Mouse (Mus musculus): ENCODE measurements around the gene Fes. TPM values are rescaled to one million over a fixed set of nuclear protein-coding genes. Genes with fewer than 3 reads are reported as not detected.

The Fes gene
- polyA plus RNA-seq, 1 experiment from 2014 or later, result 12.0 TPM

- H3K9me3 ChIP-seq (ENCODE audit: low read depth, low read length), result no peaks in the 10 kb centered on the region
- H3K27ac ChIP-seq (ENCODE audit: low read depth), result peak overlapping the region; percentile 92
- peaks cover 28% of the 10 kb centered on the region for H3K36me3 ChIP-seq (ENCODE audit: insufficient read depth)
- under 1% methylated on average over 45 of the region's 45 CpGs for WGBS
- peak overlapping the region; percentile 86 for H3K4me2 ChIP-seq
- H3K4me1 ChIP-seq (ENCODE audit: insufficient read depth), result 0 out of 2 replicates have a peak, but pooled peaks cover 13% of the 10 kb centered on the region
- H3K9ac ChIP-seq, result peak overlapping the region; percentile 66
- ATAC-seq (ENCODE audit: insufficient read depth), result peak; percentile 98
- peak; percentile 89 for TF ChIP-seq CTCF (IDR thresholded peaks at IDR 0.05; ENCODE audit: low read depth)
- DNase-seq, result peak; percentile 100
- H3K4me3 ChIP-seq (ENCODE audit: low read depth, low read length), result peak overlapping the region; percentile 62
- H3K27me3 ChIP-seq (ENCODE audit: insufficient read depth, low read length), result no peaks in the 10 kb centered on the region
Observed at GRCm38 (mm10) chr7:80339793-80340628, 47.7 kb downstream of the Fes start.

GRCm38 (mm10) chr7:80339371-80339770, 48.4 kb downstream of the Fes start:
- Histone ChIP-seq H3K4me1 (ENCODE audit: insufficient read depth) (0 out of 2 replicates have a peak, but pooled peaks cover 13% of the 10 kb centered on the region), H3K36me3 (ENCODE audit: insufficient read depth) (peaks cover 34% of the 10 kb centered on the region), H3K4me3 (ENCODE audit: low read depth, low read length) (peak overlapping the region; percentile 62), H3K4me2 (peak overlapping the region; percentile 86), H3K9me3 (ENCODE audit: low read depth, low read length) (no peaks in the 10 kb centered on the region), H3K9ac (peak overlapping the region; percentile 68), H3K27me3 (ENCODE audit: insufficient read depth, low read length) (no peaks in the 10 kb centered on the region), H3K27ac (ENCODE audit: low read depth) (no peak overlapping the region)
- peak; percentile 59 for DNase-seq
- ATAC-seq (ENCODE audit: insufficient read depth), result no peak
- TF ChIP-seq CTCF (IDR thresholded peaks at IDR 0.05; ENCODE audit: low read depth), result no peak
- 6% methylated on average over 17 of the region's 17 CpGs for WGBS

GRCm38 (mm10) chr7:80336932-80337331, 50.8 kb downstream of the Fes start:
- ATAC-seq (ENCODE audit: insufficient read depth), result no peak
- Histone ChIP-seq H3K27ac (ENCODE audit: low read depth) (no peak overlapping the region), H3K4me3 (ENCODE audit: low read depth, low read length) (no peak overlapping the region), H3K4me1 (ENCODE audit: insufficient read depth) (0 out of 2 replicates have a peak, but pooled peaks cover 10% of the 10 kb centered on the region), H3K9me3 (ENCODE audit: low read depth, low read length) (no peaks in the 10 kb centered on the region), H3K9ac (no peak overlapping the region), H3K4me2 (no peak overlapping the region), H3K36me3 (ENCODE audit: insufficient read depth) (peaks cover 59% of the 10 kb centered on the region), H3K27me3 (ENCODE audit: insufficient read depth, low read length) (no peaks in the 10 kb centered on the region)
- TF ChIP-seq CTCF (IDR thresholded peaks at IDR 0.05; ENCODE audit: low read depth), result no peak
- 87% methylated on average over 3 of the region's 3 CpGs for WGBS
- DNase-seq, result no peak

GRCm38 (mm10) chr7:80334848-80335247, 52.9 kb downstream of the Fes start:
- 77% methylated on average over 4 of the region's 4 CpGs for WGBS

GRCm38 (mm10) chr7:80331433-80331832, 56.3 kb downstream of the Fes start:
- Histone ChIP-seq H3K9me3 (ENCODE audit: low read depth, low read length) (no peaks in the 10 kb centered on the region), H3K4me3 (ENCODE audit: low read depth, low read length) (no peak overlapping the region), H3K36me3 (ENCODE audit: insufficient read depth) (peaks cover 98% of the 10 kb centered on the region), H3K4me1 (ENCODE audit: insufficient read depth) (no peaks in the 10 kb centered on the region), H3K27ac (ENCODE audit: low read depth) (no peak overlapping the region), H3K27me3 (ENCODE audit: insufficient read depth, low read length) (no peaks in the 10 kb centered on the region), H3K9ac (no peak overlapping the region), H3K4me2 (no peak overlapping the region)
- 87% methylated on average over 19 of the region's 19 CpGs for WGBS
- no peak for TF ChIP-seq CTCF (IDR thresholded peaks at IDR 0.05; ENCODE audit: low read depth)
- DNase-seq, result no peak
- no peak for ATAC-seq (ENCODE audit: insufficient read depth)

More at GRCm38 (mm10) chr7:80334848-80335247, 52.9 kb downstream of the Fes start:
- ATAC-seq (ENCODE audit: insufficient read depth) (no peak), DNase-seq (no peak)
- H3K9ac ChIP-seq, result no peak overlapping the region
- H3K4me3 ChIP-seq (ENCODE audit: low read depth, low read length), result no peak overlapping the region
- no peaks in the 10 kb centered on the region for H3K9me3 ChIP-seq (ENCODE audit: low read depth, low read length)
- H3K36me3 ChIP-seq (ENCODE audit: insufficient read depth), result peaks cover 79% of the 10 kb centered on the region
- no peak for TF ChIP-seq CTCF (IDR thresholded peaks at IDR 0.05; ENCODE audit: low read depth)
- H3K4me2 ChIP-seq, result no peak overlapping the region
- no peaks in the 10 kb centered on the region for H3K27me3 ChIP-seq (ENCODE audit: insufficient read depth, low read length)
- H3K4me1 ChIP-seq (ENCODE audit: insufficient read depth), result 0 out of 2 replicates have a peak, but pooled peaks cover 10% of the 10 kb centered on the region
- no peak overlapping the region for H3K27ac ChIP-seq (ENCODE audit: low read depth)

- H3K4me2 ChIP-seq, result no peak overlapping the region
- ATAC-seq (ENCODE audit: insufficient read depth), result no peak
- no peaks in the 10 kb centered on the region for H3K4me1 ChIP-seq (ENCODE audit: insufficient read depth)
- no peaks in the 10 kb centered on the region for H3K27me3 ChIP-seq (ENCODE audit: insufficient read depth, low read length)
- H3K4me3 ChIP-seq (ENCODE audit: low read depth, low read length), result no peak overlapping the region
- no peak overlapping the region for H3K27ac ChIP-seq (ENCODE audit: low read depth)
- no peak for DNase-seq
- no peak for TF ChIP-seq CTCF (IDR thresholded peaks at IDR 0.05; ENCODE audit: low read depth)
- peaks cover 98% of the 10 kb centered on the region for H3K36me3 ChIP-seq (ENCODE audit: insufficient read depth)
- no peak overlapping the region for H3K9ac ChIP-seq
- no peaks in the 10 kb centered on the region for H3K9me3 ChIP-seq (ENCODE audit: low read depth, low read length)
- 89% methylated on average over 8 of the region's 8 CpGs for WGBS
Observed at GRCm38 (mm10) chr7:80330278-80330677, 57.5 kb downstream of the Fes start.

Other genes starting within 250 kb of the Fes start
- gene Sema4b, start 201.1 kb downstream of the Fes start, polyA plus RNA-seq (2014; fragmentation: Nextera tagmentation; extraction: Ambion mirVana), result 11.9 and 12.8 TPM in 2 replicates
- gene Cib1, start 155.1 kb downstream of the Fes start, polyA plus RNA-seq (2014; fragmentation: Nextera tagmentation; extraction: Ambion mirVana), result 66.4 and 67.4 TPM in 2 replicates
- 3.9 and 4.0 TPM in 2 replicates for gene Gdpgp1, start 155.1 kb downstream of the Fes start, polyA plus RNA-seq (2014; fragmentation: Nextera tagmentation; extraction: Ambion mirVana)
- gene Ttll13, start 141.6 kb downstream of the Fes start, polyA plus RNA-seq (2014; fragmentation: Nextera tagmentation; extraction: Ambion mirVana), result 0.50 and 0.71 TPM in 2 replicates
- 40.1 and 41.0 TPM in 2 replicates for gene Ngrn, start 126.7 kb downstream of the Fes start, polyA plus RNA-seq (2014; fragmentation: Nextera tagmentation; extraction: Ambion mirVana)
- gene Vps33b, start 118.3 kb downstream of the Fes start, polyA plus RNA-seq (2014; fragmentation: Nextera tagmentation; extraction: Ambion mirVana), result 11.6 and 12.1 TPM in 2 replicates
- 205 and 206 TPM in 2 replicates for gene Prc1, start 93.5 kb downstream of the Fes start, polyA plus RNA-seq (2014; fragmentation: Nextera tagmentation; extraction: Ambion mirVana)
- gene Rccd1, start 63.5 kb downstream of the Fes start, polyA plus RNA-seq (2014; fragmentation: Nextera tagmentation; extraction: Ambion mirVana), result 11.0 and 12.0 TPM in 2 replicates
- 34.3 and 35.3 TPM in 2 replicates for gene Unc45a, start 46.9 kb downstream of the Fes start, polyA plus RNA-seq (2014; fragmentation: Nextera tagmentation; extraction: Ambion mirVana)
- gene Hddc3, start 44.8 kb downstream of the Fes start, polyA plus RNA-seq (2014; fragmentation: Nextera tagmentation; extraction: Ambion mirVana), result 17.2 and 17.9 TPM in 2 replicates
- 20.1 and 23.9 TPM in 2 replicates for gene Man2a2, start 16.6 kb downstream of the Fes start, polyA plus RNA-seq (2014; fragmentation: Nextera tagmentation; extraction: Ambion mirVana)
- gene Furin, start 17.5 kb upstream of the Fes start, polyA plus RNA-seq (2014; fragmentation: Nextera tagmentation; extraction: Ambion mirVana), result 18.0 and 19.4 TPM in 2 replicates
- gene Blm, start 147.2 kb upstream of the Fes start, polyA plus RNA-seq (2014; fragmentation: Nextera tagmentation; extraction: Ambion mirVana), result 40.8 and 42.0 TPM in 2 replicates